Mouse (Mus musculus) WW6 (cell line): ENCODE measurements around the gene Srebf2.

ENCODE experiments used
- DNase-seq: peaks from one replicate; pipeline ENCODE4 v3.0.0-alpha.2; 2013; ENCODE audit warnings: low read depth, low spot score

Srebf2 gene

GRCm38 (mm10) chr15:82207105-82207459 is 60.1 kb downstream of the Srebf2 start:
- DNase-seq, result no peak

GRCm38 (mm10) chr15:82207504-82208219 is 60.7 kb downstream of the Srebf2 start:
- no peak for DNase-seq

- no peak for DNase-seq
Measured at GRCm38 (mm10) chr15:82208307-82208706, 61.3 kb downstream of the Srebf2 start.

GRCm38 (mm10) chr15:82209295-82210050 is 62.5 kb downstream of the Srebf2 start:
- no peak for DNase-seq

- DNase-seq, result no peak
Measured at GRCm38 (mm10) chr15:82210801-82211200, 63.8 kb downstream of the Srebf2 start.

DNA sequence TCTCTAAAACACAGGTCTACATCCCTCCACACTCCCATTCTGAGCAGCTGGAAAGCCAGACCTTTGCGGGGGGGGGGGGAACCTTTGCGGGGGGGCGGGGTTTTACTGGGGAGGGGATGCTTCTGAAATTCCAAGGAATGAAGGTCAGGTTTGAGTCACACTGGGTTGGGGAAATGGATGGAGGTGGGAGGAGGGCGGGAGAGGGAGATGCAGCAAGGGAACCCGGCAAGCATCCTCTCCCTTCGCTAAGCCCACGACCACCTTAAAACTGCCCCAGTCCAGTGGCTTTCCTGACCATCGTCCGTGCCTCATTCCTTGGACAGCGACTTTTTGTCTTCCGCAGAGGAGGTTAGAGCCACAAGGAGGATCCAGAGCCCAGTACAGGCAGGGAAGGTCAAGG is 64.3 kb downstream of the Srebf2 start:
- DNase-seq, result no peak

DNA sequence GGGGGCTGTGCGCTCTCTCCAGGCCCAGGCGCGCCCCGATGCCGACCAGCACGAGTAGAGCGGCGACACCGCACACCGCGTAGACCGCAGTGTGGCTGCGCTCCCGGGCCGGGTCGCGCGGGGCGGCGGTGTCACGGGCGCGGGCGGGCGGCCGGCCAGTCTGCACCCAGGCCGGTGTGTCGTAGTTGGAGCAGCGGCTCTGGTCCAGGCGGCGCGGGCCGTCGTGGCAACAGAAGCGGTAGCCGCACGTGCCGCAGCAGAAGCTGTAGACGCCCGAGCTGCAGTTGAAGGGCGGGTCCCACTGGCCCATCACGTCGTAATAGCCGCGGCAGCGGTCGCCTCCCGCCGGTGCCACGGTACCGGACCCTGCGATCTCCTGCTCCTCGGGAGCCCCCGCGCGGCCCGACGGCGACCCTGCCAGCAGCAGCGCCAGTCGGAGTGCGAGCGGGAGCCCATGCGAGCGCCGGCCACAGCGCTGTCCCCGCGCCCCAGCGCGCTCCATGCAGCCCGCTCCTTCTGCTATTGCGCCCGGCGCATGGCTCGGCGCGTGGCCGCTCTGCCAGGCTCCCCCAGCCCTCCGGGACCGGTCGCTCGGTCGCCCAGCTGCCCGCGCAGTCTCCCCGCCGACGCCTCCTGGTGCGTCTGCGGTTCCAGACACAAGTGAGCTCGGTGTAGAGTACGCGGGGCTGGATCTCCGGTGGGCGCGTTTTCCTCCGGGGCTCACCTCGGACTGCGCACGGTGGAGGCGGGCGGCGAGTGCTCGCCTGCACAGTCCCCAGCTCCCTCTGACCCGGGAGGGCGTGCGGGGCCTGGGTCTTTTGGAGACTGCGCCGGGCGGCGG is 65.2 kb downstream of the Srebf2 start:
- no peak for DNase-seq

DNA sequence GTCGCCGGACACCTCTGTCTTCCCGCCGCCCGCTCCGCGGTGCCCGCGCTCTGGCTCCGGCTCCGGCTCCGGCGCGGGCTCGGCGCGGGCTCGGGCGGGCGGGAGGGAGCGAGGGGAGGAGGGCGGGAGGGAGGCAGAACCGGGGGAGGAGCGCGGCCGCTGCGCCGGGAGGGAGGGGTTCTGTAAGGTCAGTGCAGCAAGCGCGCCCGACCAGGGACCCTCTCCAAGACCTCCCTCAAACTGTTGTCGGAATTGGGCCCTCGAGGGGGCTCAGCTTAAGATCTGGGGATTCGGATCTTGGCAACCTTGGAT is 65.7 kb downstream of the Srebf2 start, which contains the start of gene Shisa8:
TSS of gene Shisa8 (minus strand) at position 64 of the 312 bp plus-strand sequence.
- DNase-seq, result no peak

GRCm38 (mm10) chr15:82213222-82213621 is 66.2 kb downstream of the Srebf2 start:
- no peak for DNase-seq

- DNase-seq, result no peak
Measured at GRCm38 (mm10) chr15:82215332-82216046, 68.5 kb downstream of the Srebf2 start.

- DNase-seq, result no peak
Measured at GRCm38 (mm10) chr15:82216142-82216827, 69.3 kb downstream of the Srebf2 start.

DNA sequence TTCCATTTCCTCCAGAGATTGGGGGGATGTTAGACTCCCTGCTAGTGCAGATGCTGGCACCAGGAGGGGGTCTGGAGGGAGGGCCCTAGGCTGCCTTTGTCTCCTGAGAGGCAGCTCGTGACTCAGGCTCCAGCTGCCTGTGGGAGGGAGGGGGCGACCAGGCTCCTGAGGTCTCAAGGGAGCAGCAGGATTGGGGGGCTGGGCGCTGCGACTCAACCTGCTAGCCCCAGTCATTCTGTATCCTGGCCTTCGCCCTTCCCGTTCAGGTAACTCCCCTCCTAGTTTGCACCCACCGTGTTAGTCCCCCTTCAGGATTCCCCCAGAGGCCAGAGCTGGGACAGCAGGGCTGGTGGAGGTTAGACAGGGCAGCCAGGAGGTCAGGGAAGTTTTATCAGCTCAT is 70.1 kb downstream of the Srebf2 start:
- no peak for DNase-seq

- no peak for DNase-seq
Measured at GRCm38 (mm10) chr15:82217980-82218379, 71.0 kb downstream of the Srebf2 start.

DNA sequence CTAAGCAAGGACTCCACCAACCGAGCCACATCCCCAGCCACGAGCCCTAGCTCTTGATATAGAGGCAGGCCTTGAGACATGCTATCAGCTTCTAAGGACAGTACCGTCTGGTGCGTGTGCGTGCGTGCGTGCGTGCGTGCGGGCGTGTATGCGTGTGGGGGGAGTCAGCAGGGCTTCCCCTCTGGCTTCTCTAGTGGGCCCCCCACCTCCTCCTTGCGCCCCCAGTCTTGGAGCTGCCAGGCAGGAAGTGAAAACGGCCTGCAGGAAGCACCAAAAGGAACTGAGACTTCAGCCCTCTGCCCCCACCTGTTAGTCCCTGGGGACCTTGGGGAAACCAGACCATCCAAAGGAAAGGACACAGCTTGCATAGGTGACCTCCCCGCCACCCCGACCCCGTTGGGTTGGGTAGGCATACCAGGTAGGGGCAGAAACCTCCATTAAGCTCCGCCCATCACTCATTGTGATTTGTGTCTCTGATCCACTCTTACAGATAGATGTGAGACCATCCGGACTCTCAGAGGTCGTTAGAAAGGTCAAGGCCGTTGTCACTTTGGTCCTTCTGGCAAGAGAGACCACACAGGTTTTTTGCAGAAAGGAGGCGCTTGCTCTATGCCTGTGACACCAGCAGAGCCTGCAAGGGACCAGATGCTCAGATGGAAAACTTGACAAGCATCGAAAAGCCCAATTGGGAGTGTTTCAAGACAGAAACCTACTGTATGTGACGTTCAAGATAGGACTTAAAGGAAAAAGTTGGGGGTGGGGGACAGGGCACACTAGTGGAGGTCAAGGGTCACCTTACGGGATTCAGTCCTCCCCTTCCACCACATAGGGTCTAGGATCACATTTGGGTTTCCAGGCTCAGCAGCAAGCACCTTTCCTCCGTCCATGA is 72.0 kb downstream of the Srebf2 start:
- DNase-seq, result no peak

DNA sequence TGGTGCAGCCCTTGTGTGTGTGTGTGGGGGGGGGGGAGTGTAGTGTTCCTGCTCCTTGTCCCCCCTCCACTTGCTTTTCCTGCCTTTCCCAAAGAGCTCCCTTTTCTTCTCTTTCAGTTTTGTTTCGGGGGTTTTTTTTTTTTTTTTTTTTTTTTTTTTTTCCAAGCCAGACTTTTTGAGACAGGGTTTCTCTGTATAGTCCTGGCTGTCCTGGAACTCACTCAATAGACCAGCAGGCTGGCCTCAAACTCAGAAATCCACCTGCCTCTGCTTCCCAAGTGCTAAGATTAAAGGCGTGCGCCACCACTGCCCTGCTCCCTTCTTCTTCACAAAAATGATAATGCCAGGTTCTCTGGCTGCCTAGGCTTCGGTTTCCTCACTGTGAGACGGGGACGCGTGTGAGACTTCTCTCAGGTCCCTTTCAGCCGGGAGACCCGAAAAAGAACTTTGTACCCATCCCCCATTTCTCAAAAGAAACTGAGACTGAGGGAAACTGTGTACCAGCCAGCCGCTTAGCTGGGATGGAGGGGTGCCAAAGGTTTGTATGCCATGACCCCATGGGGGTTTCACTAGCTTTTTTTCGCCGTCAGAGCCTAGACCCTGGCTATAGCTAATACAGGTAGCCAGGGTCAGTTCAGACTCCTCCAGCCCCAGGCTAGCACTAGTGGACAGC is 73.2 kb downstream of the Srebf2 start:
- DNase-seq, result no peak

DNA sequence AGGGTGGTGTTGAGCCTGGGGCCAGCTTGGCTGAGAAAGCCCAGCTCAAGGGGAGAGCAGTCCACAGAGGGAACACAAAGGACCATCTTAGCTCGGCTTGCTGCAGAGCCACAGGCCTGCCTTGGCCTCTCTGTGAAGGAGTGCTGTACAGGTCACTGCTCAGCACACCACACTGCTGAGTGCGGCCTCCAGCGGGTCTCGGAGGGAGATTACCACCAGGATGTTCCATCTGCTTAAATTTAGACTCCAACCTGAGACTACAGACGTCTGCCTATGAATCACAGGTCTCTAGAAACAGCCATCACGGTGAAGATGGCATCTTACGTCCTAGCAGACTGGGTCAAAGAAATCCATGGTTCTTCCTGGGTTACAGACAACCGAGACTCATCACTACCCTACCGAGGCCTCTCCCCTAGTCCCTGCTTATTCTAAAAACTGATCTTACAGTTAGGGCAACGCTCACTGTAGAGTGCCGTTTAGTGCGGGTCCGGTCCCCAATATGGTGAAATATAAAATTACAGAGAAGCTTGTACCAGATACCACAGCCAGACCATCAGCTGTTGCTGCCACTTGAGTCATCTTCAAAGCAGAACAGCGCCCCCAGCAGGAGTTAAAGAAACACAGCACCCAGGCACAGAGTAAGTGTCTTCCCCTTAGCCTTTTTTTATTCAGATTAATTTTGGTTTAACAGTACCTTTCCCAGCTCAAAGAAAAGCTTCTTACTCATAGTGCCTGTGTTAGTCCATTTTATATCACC is 74.3 kb downstream of the Srebf2 start:
- DNase-seq, result no peak

DNA sequence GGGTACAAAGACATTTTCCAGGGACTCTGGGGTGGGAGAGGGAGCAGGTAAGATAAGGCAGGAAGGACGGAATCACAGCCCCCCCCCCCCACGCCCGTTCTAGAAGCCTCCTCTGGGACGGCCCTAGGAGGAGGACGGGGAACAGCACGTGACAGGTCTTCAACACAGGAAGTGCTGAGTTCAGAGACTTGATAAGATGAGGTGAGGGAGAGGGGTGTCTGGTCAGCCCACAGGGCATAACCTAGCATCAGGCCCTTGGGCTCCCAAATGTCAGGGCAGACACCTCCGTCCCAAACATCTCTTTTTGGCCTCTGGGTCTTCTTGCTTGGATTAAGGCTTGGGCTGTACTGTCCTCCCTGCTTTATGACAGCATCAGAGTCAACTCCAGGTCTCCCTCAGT is 76.3 kb downstream of the Srebf2 start:
- no peak for DNase-seq

- no peak for DNase-seq
Measured at GRCm38 (mm10) chr15:82223657-82224601, 76.9 kb downstream of the Srebf2 start, which contains the start of gene Tnfrsf13c. Gene Tnfrsf13c (minus strand): TSS chr15:82224369.
